Mouse (Mus musculus) olfactory bulb, adult 2 months (tissue): ENCODE results near the gene Bcl9l.
A peak's percentile ranks its signal among the peaks of the same experiment; 100 is the strongest.

Experiments
- CTCF ChIP-seq: fragments of 200-500 bp; IDR thresholded peaks from 2 replicates; pipeline ENCODE4 v1.5.1; 2012; ENCODE audit warnings: low read depth, mild to moderate bottlenecking, low read length, moderate library complexity; ENCODE audit not compliant: insufficient read depth
- POLR2A ChIP-seq: fragments of 200-500 bp; IDR thresholded peaks from 2 replicates; pipeline ENCODE4 v1.6.1; 2012; ENCODE audit warnings: mild to moderate bottlenecking, low read depth, low read length, moderate library complexity; ENCODE audit not compliant: insufficient read depth

- TF ChIP-seq POLR2A: no peak
- peak; percentile 71 for TF ChIP-seq CTCF
Observed at GRCm38 (mm10) chr9:44502006-44502405, 19.4 kb downstream of the Bcl9l start.
